Mouse (Mus musculus) bone marrow macrophage, adult 2 months (primary cell): ENCODE measurements around the gene Grip1. TPM values are rescaled to one million over a fixed set of nuclear protein-coding genes. Genes with fewer than 3 reads are reported as not detected.

Source experiments
- H3K27ac ChIP-seq: 2 replicates; pipeline ENCODE4 v1.5.1; 2012; ENCODE audit warnings: low read depth, low read length; ENCODE audit not compliant: insufficient read depth
- H3K4me1 ChIP-seq: 2 replicates; pipeline ENCODE4 v1.6.1; 2012; ENCODE audit warnings: low read length; ENCODE audit not compliant: control insufficient read depth, insufficient read depth
- H3K4me3 ChIP-seq: 2 replicates; pipeline ENCODE4 v1.5.1; 2012; ENCODE audit warnings: mild to moderate bottlenecking, low read length, moderate library complexity; ENCODE audit not compliant: insufficient read depth
- CTCF ChIP-seq: IDR thresholded peaks from 2 replicates; pipeline ENCODE4 v1.5.1; 2012; ENCODE audit warnings: low read depth, mild to moderate bottlenecking, low read length, moderate library complexity
- POLR2A ChIP-seq: IDR thresholded peaks from 2 replicates; pipeline ENCODE4 v1.6.1; 2012; ENCODE audit warnings: mild to moderate bottlenecking, low read depth, low read length, borderline replicate concordance
- polyA plus RNA-seq: library from polyadenylated mRNA; stranded (reverse); fragments of >200 nt; gene quantifications from 2 replicates; pipeline ENCODE4 v1.2.4, GENCODE M21; 2012; ENCODE audit not compliant: missing spikeins, insufficient read depth, insufficient read length

The Grip1 gene
- polyA plus RNA-seq, 1 experiment, result not detected

GRCm38 (mm10) chr10:119455543-119455940, 1.9 kb downstream of the Grip1 start:
- Histone ChIP-seq H3K4me3 (no peak overlapping the region), H3K4me1 (no peaks in the 10 kb centered on the region), H3K27ac (no peak overlapping the region)
- TF ChIP-seq CTCF (no peak), POLR2A (no peak)

- Histone ChIP-seq H3K27ac (no peak overlapping the region), H3K4me3 (no peak overlapping the region), H3K4me1 (no peaks in the 10 kb centered on the region)
- TF ChIP-seq POLR2A (no peak), CTCF (no peak)
These were observed 3.5 kb downstream of the Grip1 start for GRCm38 (mm10) chr10:119457121-119457520.

DNA sequence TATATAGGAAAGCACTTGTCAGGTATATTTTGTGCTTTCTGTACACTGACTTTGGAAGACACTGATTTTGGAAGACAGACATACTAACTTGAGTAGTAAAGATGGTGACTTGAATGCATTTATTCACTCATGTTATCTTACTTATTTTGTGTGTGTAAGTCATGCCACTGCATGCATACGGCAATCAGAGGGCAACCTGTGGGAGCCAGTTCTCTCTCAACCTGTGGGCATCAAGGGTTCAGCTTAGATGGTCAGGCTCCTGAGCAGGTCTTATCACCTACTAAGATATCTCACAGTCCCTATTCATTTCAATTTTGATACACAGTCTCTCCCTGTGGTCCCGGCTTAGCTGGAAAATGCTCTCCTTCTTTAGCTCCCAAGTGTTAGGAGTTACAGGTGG, 5.4 kb downstream of the Grip1 start:
- H3K27ac ChIP-seq, result no peak overlapping the region
- no peak overlapping the region for H3K4me3 ChIP-seq
- TF ChIP-seq POLR2A, result no peak
- TF ChIP-seq CTCF, result no peak
- no peaks in the 10 kb centered on the region for H3K4me1 ChIP-seq

- no peak overlapping the region for H3K4me3 ChIP-seq
- no peaks in the 10 kb centered on the region for H3K4me1 ChIP-seq
- H3K27ac ChIP-seq, result no peak overlapping the region
- TF ChIP-seq POLR2A (no peak), CTCF (no peak)
These were observed 9.7 kb downstream of the Grip1 start for GRCm38 (mm10) chr10:119463345-119463744.

DNA sequence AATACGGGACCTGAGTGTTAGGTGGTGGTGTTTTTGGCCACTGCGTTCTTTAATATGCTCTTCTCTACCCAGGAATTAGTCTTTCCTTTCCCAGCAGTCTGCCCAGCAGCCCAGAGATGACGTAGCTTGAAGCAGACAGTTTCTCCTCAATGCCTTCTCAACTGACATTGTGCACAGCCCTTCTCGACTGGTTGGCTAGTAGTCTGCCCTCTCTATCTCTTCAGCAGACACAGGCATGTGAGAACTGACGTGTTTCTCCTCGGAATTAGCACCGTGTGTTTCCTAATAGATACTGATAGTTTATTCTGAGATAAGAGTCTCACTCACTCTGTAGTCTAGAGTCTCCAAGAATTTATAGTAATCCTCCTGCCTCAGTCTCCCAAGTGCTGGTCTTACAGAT, 10.2 kb downstream of the Grip1 start:
- Histone ChIP-seq H3K4me3 (no peak overlapping the region), H3K4me1 (no peaks in the 10 kb centered on the region), H3K27ac (no peak overlapping the region)
- TF ChIP-seq CTCF, result no peak
- no peak for TF ChIP-seq POLR2A

- Histone ChIP-seq H3K4me3 (no peak overlapping the region), H3K27ac (no peak overlapping the region), H3K4me1 (no peaks in the 10 kb centered on the region)
- no peak for TF ChIP-seq POLR2A
- TF ChIP-seq CTCF, result no peak
These were observed 14.3 kb downstream of the Grip1 start for GRCm38 (mm10) chr10:119467976-119468375.

DNA sequence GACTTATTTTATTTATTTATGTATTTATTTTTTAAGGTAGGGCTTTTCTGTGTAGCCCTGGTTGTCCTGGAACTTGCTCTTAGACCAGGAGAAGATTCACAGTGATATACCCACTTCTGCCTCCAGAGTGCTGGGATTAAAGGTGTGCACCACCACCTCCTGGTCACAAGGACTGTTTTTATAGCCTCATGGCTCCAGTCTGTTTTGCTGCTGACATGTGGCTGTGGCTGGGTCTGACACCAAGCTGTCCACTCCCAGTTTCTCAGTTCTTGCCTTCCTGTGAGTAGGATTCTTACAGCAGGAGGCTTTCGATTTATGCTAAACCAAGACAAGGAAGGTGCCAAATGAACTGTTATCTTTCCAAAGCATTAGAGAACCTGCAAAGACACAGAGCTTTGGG, 16.5 kb downstream of the Grip1 start:
- Histone ChIP-seq H3K27ac (no peak overlapping the region), H3K4me1 (no peaks in the 10 kb centered on the region), H3K4me3 (no peak overlapping the region)
- TF ChIP-seq CTCF (no peak), POLR2A (no peak)

DNA sequence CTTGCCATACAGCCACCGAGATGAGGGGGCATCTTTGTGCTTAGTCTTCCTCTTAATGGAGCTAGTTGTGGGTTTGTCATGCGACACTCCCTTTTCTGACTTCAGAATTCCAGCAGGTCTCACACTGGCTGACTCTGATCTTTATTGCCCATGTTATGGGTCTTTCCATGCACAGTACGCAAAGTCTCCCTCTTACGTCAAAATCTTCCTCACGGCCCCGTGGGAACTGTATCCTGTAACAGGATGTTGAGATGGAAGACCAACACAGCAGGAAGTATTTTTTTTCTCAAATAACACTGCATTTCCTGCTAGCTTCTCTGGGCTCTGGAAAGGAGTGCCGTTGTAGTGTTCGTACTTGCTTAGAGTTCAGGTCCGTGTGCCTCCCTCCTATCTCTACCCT, 21.5 kb downstream of the Grip1 start:
- no peaks in the 10 kb centered on the region for H3K4me1 ChIP-seq
- no peak overlapping the region for H3K4me3 ChIP-seq
- H3K27ac ChIP-seq, result no peak overlapping the region
- TF ChIP-seq CTCF, result no peak
- TF ChIP-seq POLR2A, result no peak

DNA sequence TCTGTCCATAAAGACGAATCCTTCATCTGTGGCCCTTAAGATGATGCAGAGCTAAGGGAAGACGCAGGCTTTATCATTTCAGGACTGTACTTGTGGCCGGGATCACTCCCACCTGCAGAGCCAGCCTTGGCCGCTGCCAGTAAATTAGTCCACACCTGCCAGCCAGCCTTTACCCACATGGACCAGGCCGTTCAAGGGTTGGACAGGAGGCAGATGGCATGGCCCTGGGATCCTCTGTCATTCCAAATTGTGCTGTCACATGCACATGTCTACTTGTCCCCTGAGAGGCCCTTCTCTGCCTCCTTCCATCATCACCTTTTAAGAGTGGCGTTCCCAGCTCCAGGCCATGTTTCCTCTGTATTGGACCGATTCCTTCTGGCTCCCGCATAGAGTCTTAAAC, 24.0 kb downstream of the Grip1 start:
- Histone ChIP-seq H3K4me3 (no peak overlapping the region), H3K4me1 (no peaks in the 10 kb centered on the region)

GRCm38 (mm10) chr10:119483068-119483705, 29.6 kb downstream of the Grip1 start:
- Histone ChIP-seq H3K27ac (no peak overlapping the region), H3K4me1 (no peaks in the 10 kb centered on the region), H3K4me3 (no peak overlapping the region)
- TF ChIP-seq POLR2A (no peak), CTCF (no peak)

More for the DNA sequence above, 24.0 kb downstream of the Grip1 start:
- no peak for TF ChIP-seq CTCF
- no peak for TF ChIP-seq POLR2A
- H3K27ac ChIP-seq, result no peak overlapping the region
